Mouse (Mus musculus): ENCODE results near the gene Flrt2. TPM values are rescaled to one million over a fixed set of nuclear protein-coding genes. Genes with fewer than 3 reads are reported as not detected.
A peak's percentile ranks its signal among the peaks of the same experiment; 100 is the strongest.

The Flrt2 gene
- polyA plus RNA-seq, 1 experiment, result 1.1 TPM

DNA sequence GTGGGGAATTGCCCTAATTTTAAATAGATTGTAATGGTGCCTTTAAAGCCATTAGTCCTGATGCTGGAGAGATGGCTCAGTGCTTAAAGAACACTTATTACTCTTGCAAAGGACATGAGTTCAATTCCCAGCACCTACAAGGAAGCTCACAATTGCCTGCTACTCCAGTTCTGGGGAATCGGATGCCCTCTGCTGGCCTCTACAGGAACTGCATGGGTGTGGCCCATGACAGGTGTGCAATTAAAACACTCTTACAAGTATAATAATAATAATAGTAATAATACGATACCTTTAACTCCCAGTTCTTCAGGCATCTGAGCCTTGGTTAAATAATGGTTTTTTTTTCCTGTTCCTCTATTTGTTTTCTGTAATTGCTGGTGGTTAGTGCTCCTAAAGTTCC is 31.2 kb downstream of the Flrt2 start:
- DNase-seq, result peak; percentile 3
- Histone ChIP-seq H3K4me3 (ENCODE audit: control insufficient read depth, insufficient read depth, low read length) (no peak overlapping the region), H3K27me3 (ENCODE audit: control insufficient read depth, insufficient read depth, low read length) (no peaks in the 10 kb centered on the region), H3K27ac (ENCODE audit: control insufficient read depth, insufficient read depth, low read length) (no peak overlapping the region), H3K36me3 (ENCODE audit: control insufficient read depth, insufficient read depth, low read length) (no peaks in the 10 kb centered on the region), H3K4me1 (replicated peaks; ENCODE audit: control insufficient read depth, insufficient read depth, low read length) (no peaks in the 10 kb centered on the region)
- WGBS, result 90% methylated on average over 2 of the region's 2 CpGs
- no peak for TF ChIP-seq CTCF (IDR thresholded peaks at IDR 0.05; ENCODE audit: borderline replicate concordance, control insufficient read depth, extremely low read depth, insufficient read depth, low read length, poor library complexity)
- TF ChIP-seq POLR2A (IDR thresholded peaks at IDR 0.05; ENCODE audit: control insufficient read depth, extremely low read depth, insufficient read depth, low read length, poor library complexity), result no peak

DNA sequence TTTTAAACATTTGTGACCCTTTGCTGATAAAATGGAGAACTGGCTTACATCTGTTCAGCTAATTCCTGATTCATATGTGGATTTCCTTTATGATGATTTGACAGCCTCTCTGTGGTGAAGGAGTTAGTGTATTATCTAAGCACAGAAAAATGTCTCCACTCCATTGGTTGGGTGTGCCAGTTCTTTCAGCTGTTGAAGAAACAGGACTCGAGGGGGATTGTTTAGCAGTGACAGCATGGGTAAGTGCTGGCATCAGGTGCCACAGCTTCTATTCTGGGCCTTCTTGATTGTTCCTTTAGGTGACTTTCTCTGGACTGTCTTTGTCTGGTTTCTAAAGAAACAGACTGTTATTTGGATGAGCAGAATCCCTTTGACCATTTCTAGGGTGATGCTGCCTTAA is 42.0 kb downstream of the Flrt2 start:
- no peak overlapping the region for H3K27ac ChIP-seq (ENCODE audit: control insufficient read depth, insufficient read depth, low read length)
- 31% methylated on average over 1 of the region's 1 CpGs for WGBS

DNA sequence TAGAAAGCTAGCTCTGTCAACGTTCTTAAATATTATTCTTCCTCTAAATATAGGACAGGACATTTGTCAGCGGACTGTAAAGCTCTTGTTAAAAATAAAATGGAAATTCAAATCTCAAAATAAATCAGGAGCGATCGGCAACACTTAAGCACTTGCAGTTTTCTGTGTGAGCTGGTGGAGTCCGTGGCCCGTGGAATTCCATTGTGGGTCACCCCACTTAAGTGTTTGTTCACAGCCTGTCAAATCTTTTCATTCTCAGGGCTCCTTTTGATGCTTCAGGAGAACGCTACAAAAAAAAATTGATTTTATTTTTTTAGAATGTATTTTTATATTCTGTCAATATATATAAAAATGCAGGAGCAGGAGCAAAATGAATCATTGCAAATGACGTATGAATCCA is 45.5 kb downstream of the Flrt2 start:
- Histone ChIP-seq H3K4me1 (replicated peaks; ENCODE audit: control insufficient read depth, insufficient read depth, low read length) (no peaks in the 10 kb centered on the region), H3K27me3 (ENCODE audit: control insufficient read depth, insufficient read depth, low read length) (no peaks in the 10 kb centered on the region), H3K27ac (ENCODE audit: control insufficient read depth, insufficient read depth, low read length) (no peak overlapping the region), H3K36me3 (ENCODE audit: control insufficient read depth, insufficient read depth, low read length) (no peaks in the 10 kb centered on the region), H3K4me3 (ENCODE audit: control insufficient read depth, insufficient read depth, low read length) (no peak overlapping the region)
- no peak for DNase-seq
- TF ChIP-seq CTCF (IDR thresholded peaks at IDR 0.05; ENCODE audit: borderline replicate concordance, control insufficient read depth, extremely low read depth, insufficient read depth, low read length, poor library complexity) (no peak), POLR2A (IDR thresholded peaks at IDR 0.05; ENCODE audit: control insufficient read depth, extremely low read depth, insufficient read depth, low read length, poor library complexity) (no peak)
- WGBS, result 84% methylated on average over 8 of the region's 8 CpGs

More for the DNA sequence above, 42.0 kb downstream of the Flrt2 start:
- no peak for DNase-seq
- no peak overlapping the region for H3K4me3 ChIP-seq (ENCODE audit: control insufficient read depth, insufficient read depth, low read length)
- TF ChIP-seq POLR2A (IDR thresholded peaks at IDR 0.05; ENCODE audit: control insufficient read depth, extremely low read depth, insufficient read depth, low read length, poor library complexity) (no peak), CTCF (IDR thresholded peaks at IDR 0.05; ENCODE audit: borderline replicate concordance, control insufficient read depth, extremely low read depth, insufficient read depth, low read length, poor library complexity) (no peak)
- no peaks in the 10 kb centered on the region for H3K36me3 ChIP-seq (ENCODE audit: control insufficient read depth, insufficient read depth, low read length)
- H3K27me3 ChIP-seq (ENCODE audit: control insufficient read depth, insufficient read depth, low read length), result no peaks in the 10 kb centered on the region
- no peaks in the 10 kb centered on the region for H3K4me1 ChIP-seq (replicated peaks; ENCODE audit: control insufficient read depth, insufficient read depth, low read length)

DNA sequence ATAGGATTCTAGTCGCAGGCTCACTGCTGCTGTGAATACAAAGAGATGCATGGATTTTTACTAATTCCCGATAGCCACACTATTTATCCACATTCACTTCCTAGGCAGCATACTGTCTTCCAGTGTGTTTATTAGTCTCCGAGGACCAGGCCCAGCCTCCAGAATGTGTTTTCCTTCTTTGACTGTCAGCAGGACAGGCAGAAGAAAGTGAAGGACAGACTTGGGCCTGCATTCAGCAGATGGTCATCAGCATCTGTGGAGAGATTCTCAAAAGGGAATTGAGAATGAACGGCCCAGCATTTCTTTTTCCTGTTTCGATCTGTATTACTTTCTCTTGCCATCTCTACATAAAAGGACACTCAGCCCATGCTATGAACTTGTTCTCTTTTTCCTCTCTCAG is 46.0 kb downstream of the Flrt2 start:
- Histone ChIP-seq H3K36me3 (ENCODE audit: control insufficient read depth, insufficient read depth, low read length) (no peaks in the 10 kb centered on the region), H3K27ac (ENCODE audit: control insufficient read depth, insufficient read depth, low read length) (no peak overlapping the region), H3K4me1 (replicated peaks; ENCODE audit: control insufficient read depth, insufficient read depth, low read length) (no peaks in the 10 kb centered on the region), H3K4me3 (ENCODE audit: control insufficient read depth, insufficient read depth, low read length) (no peak overlapping the region), H3K27me3 (ENCODE audit: control insufficient read depth, insufficient read depth, low read length) (no peaks in the 10 kb centered on the region)
- DNase-seq, result no peak
- TF ChIP-seq CTCF (IDR thresholded peaks at IDR 0.05; ENCODE audit: borderline replicate concordance, control insufficient read depth, extremely low read depth, insufficient read depth, low read length, poor library complexity), result no peak
- no peak for TF ChIP-seq POLR2A (IDR thresholded peaks at IDR 0.05; ENCODE audit: control insufficient read depth, extremely low read depth, insufficient read depth, low read length, poor library complexity)
- WGBS, result 88% methylated on average over 5 of the region's 5 CpGs

DNA sequence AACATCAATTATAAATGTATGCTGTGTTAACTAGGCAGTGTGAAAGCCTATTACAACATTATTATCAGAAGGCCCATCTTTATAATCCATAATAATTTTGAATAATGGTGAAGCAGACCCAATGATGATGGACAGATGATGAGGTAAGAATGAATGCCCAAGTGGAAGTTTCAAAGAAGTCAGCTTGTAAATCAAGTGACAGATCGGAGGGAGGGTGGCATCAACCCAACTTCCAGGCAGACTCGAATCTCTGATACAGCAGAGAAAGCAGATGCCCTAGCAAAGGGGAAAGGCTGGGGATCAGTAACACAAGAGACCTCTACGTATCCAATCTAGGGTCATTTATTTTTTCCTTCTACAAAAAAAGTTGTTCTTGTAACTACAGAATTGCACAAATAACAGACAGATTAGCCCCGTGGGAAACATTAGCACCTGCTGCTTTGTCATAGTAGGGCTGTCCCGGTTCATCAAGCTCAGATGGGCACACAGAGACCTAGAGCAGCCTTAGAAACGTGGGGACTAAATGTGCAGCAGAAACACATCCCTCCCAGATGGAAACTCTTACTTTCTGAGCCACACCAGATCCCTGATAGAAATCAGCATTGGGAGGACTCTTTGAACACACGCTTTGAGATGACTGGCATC is 46.6 kb downstream of the Flrt2 start:
- Histone ChIP-seq H3K4me1 (replicated peaks; ENCODE audit: control insufficient read depth, insufficient read depth, low read length) (no peaks in the 10 kb centered on the region), H3K27me3 (ENCODE audit: control insufficient read depth, insufficient read depth, low read length) (no peaks in the 10 kb centered on the region), H3K27ac (ENCODE audit: control insufficient read depth, insufficient read depth, low read length) (no peak overlapping the region), H3K4me3 (ENCODE audit: control insufficient read depth, insufficient read depth, low read length) (no peak overlapping the region), H3K36me3 (ENCODE audit: control insufficient read depth, insufficient read depth, low read length) (no peaks in the 10 kb centered on the region)
- TF ChIP-seq CTCF (IDR thresholded peaks at IDR 0.05; ENCODE audit: borderline replicate concordance, control insufficient read depth, extremely low read depth, insufficient read depth, low read length, poor library complexity) (no peak), POLR2A (IDR thresholded peaks at IDR 0.05; ENCODE audit: control insufficient read depth, extremely low read depth, insufficient read depth, low read length, poor library complexity) (no peak)
- no peak for DNase-seq
- 81% methylated on average over 7 of the region's 7 CpGs for WGBS

DNA sequence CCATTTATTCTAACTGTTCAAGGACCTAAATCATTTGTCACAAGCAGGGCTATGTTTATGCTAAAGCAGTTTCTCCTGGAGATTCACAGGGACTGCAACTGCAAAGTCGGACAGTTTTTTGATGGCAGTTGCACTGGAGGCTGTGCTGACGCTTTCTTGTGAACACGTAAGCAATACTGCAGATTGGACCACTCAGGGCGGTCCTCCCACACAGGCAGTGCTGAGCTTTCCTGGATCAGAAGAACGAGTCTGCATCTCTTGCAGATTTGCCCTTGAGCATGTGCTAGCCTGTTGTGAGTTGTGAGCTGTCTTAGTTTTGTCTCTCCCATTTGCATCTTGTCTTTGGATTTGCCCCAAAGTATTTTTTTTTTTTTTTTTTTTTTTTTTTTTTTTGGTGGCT is 47.7 kb downstream of the Flrt2 start:
- DNase-seq, result no peak
- TF ChIP-seq CTCF (IDR thresholded peaks at IDR 0.05; ENCODE audit: borderline replicate concordance, control insufficient read depth, extremely low read depth, insufficient read depth, low read length, poor library complexity) (no peak), POLR2A (IDR thresholded peaks at IDR 0.05; ENCODE audit: control insufficient read depth, extremely low read depth, insufficient read depth, low read length, poor library complexity) (no peak)
- WGBS, result 92% methylated on average over 5 of the region's 5 CpGs

DNA sequence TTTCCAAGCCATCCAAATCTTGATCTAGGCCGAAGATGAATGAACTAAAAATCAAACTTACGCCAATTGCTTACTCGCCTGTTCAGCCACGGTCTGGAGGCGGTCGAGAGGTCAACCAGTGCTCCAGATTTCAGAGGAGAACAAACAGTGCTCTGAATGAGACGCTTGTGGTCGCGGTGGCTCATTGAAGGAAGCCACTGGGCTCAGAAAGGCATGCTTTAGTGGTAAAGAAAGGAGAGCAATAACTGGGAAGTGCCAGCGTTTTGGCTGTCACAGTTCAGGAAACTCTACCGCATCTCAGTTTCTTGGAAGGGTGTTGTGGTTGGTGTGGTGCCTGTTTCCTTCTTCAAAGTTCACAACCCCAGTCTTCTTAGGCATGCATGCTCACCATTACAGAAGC is 49.3 kb downstream of the Flrt2 start:
- H3K4me1 ChIP-seq (replicated peaks; ENCODE audit: control insufficient read depth, insufficient read depth, low read length), result no peaks in the 10 kb centered on the region
- WGBS, result 11% methylated on average over 11 of the region's 11 CpGs
- no peak for TF ChIP-seq POLR2A (IDR thresholded peaks at IDR 0.05; ENCODE audit: control insufficient read depth, extremely low read depth, insufficient read depth, low read length, poor library complexity)
- TF ChIP-seq CTCF (IDR thresholded peaks at IDR 0.05; ENCODE audit: borderline replicate concordance, control insufficient read depth, extremely low read depth, insufficient read depth, low read length, poor library complexity), result no peak
- no peak for DNase-seq
- no peak overlapping the region for H3K4me3 ChIP-seq (ENCODE audit: control insufficient read depth, insufficient read depth, low read length)
- no peak overlapping the region for H3K27ac ChIP-seq (ENCODE audit: control insufficient read depth, insufficient read depth, low read length)
- no peaks in the 10 kb centered on the region for H3K36me3 ChIP-seq (ENCODE audit: control insufficient read depth, insufficient read depth, low read length)
- H3K27me3 ChIP-seq (ENCODE audit: control insufficient read depth, insufficient read depth, low read length), result no peaks in the 10 kb centered on the region

More for the DNA sequence above, 47.7 kb downstream of the Flrt2 start:
- Histone ChIP-seq H3K27me3 (ENCODE audit: control insufficient read depth, insufficient read depth, low read length) (no peaks in the 10 kb centered on the region), H3K4me3 (ENCODE audit: control insufficient read depth, insufficient read depth, low read length) (no peak overlapping the region), H3K27ac (ENCODE audit: control insufficient read depth, insufficient read depth, low read length) (no peak overlapping the region), H3K4me1 (replicated peaks; ENCODE audit: control insufficient read depth, insufficient read depth, low read length) (no peaks in the 10 kb centered on the region), H3K36me3 (ENCODE audit: control insufficient read depth, insufficient read depth, low read length) (no peaks in the 10 kb centered on the region)

All from thymus, adult 2 months (tissue).